Mouse (Mus musculus) T-helper 2 cell (primary cell): ENCODE measurements at regions not wholly inside any gene's neighbourhood (a gene's known extent, or its start where the extent isn't known, plus 50 kb on each side); places are given as distances from the start of the nearest gene placed in this dataset.

ENCODE experiments used
- in situ Hi-C: fragments of 300-600 bp; cut with MboI, MseI; formaldehyde crosslinking; loops from one replicate; pipeline ENCODE4 v1.15.1; 2025; ENCODE audit warnings: high pct_unique_total_duplicates

DNA sequence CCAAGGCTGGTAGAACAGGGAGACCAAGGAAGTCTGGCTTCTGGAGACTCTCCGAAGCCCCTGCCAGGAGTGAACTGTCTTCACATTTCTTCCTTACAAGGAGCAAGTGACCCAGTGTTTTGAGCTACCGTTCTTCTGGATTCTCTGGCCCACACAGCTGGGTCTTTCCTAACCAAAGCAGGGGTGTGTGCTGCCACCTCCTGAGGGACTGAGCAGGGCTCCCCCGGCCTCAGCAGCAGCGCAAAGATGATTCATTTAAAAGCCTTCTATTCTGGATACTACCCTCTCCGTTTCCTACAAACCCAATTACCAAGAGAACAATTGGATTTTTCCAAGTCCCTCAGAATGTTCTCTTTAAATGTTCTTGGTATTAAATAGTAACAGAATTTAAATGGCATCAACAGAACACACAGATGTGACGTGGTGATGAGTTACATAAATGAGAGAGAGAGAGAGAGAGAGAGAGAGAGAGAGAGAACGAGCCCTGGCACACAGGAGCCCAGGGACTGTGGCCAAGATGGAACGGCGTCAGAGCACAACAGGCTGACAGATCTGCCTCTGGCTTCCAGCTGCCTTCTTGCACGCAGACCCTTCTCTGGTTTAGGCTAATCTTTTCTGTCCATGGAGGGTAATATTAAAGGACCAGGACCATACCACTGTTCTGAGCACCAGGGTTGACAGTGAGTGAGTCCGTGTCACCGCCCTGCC lies 191.6 kb downstream of the Agtpbp1 start:
- in situ Hi-C loops = no loop called here

- in situ Hi-C loops = no loop called here
Measured at GRCm38 (mm10) chr13:59392828-59393227, 192.2 kb downstream of the Agtpbp1 start.

DNA sequence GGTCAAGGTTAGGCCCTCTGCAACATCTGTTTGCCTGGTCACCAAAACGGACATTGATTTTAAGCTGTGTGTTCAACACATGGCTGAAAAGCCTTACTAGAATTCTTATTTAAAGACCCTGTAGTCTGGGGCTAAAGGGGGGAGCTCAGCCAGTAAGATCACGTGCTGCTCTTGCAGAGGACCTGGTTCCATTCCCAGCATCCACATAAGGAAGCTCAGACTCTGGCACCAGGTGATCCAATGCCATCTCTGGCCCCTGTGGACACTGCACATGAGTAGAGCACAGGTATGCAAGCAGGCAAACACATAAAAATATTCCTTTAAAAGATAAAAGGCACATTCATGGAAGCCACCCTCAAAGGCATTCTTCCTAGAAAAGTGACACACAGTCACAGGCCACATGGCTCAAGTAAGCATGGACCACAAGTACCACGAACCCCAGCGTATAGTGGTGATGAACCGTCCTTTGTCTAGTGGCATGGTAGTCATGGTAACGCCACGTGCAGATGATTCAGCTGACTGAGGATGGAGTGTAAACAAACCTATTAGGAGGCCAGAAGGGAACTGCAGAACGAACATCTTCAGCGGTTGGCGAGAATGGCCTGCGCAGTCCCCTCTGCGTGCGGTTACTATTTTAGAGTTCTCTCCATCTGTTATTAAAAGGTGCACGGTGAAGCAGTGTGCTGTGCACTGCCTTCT lies 197.3 kb downstream of the Agtpbp1 start:
- in situ Hi-C loops = no loop called here

GRCm38 (mm10) chr13:59386935-59387540 lies 198.0 kb downstream of the Agtpbp1 start:
- in situ Hi-C loops = no loop called here

DNA sequence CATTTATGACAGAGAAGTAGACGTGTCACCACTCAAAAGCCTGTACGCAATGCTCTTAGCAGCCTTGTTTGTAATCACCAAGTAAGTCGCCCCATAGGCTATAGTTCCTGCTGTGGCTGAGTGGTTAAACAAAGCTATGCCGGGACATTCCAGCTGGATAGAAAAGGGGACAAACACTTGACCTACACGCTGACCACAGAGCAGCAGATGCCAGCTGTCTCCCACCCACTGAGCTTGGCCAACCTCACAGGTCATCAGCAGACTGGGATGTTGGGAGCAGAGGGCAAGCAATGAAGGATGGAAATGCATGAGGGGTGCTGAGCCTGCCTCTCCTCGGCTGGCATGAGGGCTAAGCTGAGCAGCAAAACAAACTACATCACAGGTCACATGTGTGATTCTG lies 199.2 kb downstream of the Agtpbp1 start:
- in situ Hi-C loops = no loop called here

- in situ Hi-C loops = loop anchor here (25.0 kb wide), 1 partner anchor 733 kb away; no protein-coding TSS in a partner anchor
Measured at GRCm38 (mm10) chr13:59370141-59370816, 214.7 kb downstream of the Agtpbp1 start.

GRCm38 (mm10) chr13:59368550-59369449 lies 216.2 kb downstream of the Agtpbp1 start:
- in situ Hi-C loops = loop anchor here (25.0 kb wide), 1 partner anchor 731 kb away; no protein-coding TSS in a partner anchor

GRCm38 (mm10) chr13:59365460-59365859 lies 219.6 kb downstream of the Agtpbp1 start:
- in situ Hi-C loops = loop anchor here (25.0 kb wide), 1 partner anchor 728 kb away; no protein-coding TSS in a partner anchor

DNA sequence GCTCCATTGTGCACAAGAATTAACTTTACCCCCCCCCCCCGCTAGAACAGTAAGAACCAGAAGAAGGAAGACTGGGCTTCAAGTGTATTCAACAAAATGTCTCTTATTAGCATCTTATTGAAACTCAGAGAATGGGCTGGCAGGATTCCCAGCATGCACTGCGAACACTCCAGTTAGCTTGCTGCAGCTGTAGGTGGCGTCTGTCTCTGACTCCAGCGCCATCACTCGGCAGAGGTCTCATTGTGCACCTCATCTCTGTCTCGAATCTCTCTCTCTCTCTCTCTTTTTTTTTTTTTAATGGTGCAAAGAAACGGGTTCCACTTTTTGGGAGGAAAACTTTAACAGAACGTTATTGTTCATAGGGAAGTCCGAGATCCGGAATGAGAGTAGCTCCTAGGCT lies 221.6 kb downstream of the Agtpbp1 start:
- in situ Hi-C loops = loop anchor here (25.0 kb wide), 1 partner anchor 726 kb away; no protein-coding TSS in a partner anchor

DNA sequence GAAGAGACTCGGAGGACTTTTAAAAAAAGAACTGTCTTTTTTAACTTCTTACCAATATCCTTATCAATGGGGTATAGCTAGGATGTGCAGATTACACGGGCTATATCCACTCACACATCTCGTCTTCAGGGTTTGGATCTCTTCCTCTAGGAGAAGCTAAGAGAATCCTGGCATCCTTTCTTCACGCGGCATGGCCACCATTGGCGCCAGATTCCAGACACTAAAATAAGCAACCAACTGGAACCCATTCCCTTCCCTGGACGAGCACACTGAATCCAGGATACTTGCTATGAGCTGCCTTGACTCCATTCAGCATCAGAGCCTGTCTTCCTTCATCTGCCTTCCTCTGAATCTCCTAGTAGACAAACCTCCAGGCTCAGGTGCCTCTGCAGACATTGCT lies 223.7 kb downstream of the Agtpbp1 start:
- in situ Hi-C loops = loop anchor here (25.0 kb wide), 1 partner anchor 724 kb away; no protein-coding TSS in a partner anchor

DNA sequence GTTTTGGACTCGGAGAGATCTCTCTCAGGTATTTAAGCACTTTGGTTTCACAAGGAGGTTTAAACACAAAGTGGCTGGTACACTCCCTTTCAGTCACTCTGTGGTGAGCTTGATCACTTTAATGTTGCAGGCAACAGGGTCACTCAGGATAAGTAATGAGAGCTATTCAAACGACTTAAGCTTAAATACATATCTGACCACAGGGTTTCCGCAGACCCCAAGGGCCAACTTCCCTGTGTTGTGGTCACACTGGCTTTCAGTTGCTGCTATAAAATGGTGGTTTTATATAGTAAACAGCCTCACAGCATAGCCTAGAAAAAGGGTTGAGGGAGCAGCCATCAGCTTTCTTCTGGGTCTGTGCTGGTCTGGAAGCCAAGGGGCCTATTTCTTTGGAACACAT lies 225.0 kb downstream of the Agtpbp1 start:
- in situ Hi-C loops = loop anchor here (25.0 kb wide), 1 partner anchor 723 kb away; no protein-coding TSS in a partner anchor

DNA sequence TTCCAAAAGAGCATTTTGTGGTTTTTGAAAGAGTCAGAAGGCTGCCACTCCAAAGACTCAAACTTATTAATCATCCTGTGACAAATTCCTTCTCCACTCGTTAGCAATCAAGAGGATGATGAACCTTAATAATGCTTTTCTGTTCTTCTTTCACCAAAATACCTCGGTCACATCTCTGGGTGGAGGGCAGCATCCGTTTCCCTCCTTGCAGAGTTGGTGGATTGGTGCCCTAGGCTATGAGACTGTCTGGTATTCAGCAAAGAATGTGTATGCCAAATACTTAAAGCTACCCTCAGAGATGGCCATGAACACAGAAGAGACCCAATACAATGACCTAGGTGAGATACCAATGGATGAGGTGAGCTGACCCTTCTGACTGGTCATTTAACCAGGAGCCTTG lies 226.6 kb downstream of the Agtpbp1 start:
- in situ Hi-C loops = loop anchor here (25.0 kb wide), 1 partner anchor 721 kb away; no protein-coding TSS in a partner anchor

DNA sequence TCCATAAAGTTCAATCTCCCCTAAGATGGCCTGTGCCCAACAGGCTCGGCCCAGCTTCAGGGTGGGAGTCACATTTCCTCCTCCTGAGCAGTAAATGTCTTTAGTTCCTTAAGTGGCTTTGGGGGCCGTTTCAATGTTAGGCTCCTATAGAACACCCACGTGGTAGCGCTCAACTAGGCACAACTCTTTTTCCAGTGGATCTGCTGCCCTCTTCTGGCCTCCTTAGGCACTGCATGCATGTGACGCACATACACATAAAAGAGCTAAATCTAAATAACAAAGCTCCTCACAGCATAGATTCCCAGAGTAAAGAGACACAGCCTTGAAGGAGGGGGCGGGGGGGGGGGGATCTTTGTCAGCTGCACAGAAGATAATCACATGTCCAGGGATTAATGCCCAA lies 233.6 kb downstream of the Agtpbp1 start:
- in situ Hi-C loops = loop anchor here (25.0 kb wide), 1 partner anchor 714 kb away; no protein-coding TSS in a partner anchor

GRCm38 (mm10) chr13:59350613-59351150 lies 234.3 kb downstream of the Agtpbp1 start:
- in situ Hi-C loops = loop anchor here (25.0 kb wide), 1 partner anchor 713 kb away; no protein-coding TSS in a partner anchor

DNA sequence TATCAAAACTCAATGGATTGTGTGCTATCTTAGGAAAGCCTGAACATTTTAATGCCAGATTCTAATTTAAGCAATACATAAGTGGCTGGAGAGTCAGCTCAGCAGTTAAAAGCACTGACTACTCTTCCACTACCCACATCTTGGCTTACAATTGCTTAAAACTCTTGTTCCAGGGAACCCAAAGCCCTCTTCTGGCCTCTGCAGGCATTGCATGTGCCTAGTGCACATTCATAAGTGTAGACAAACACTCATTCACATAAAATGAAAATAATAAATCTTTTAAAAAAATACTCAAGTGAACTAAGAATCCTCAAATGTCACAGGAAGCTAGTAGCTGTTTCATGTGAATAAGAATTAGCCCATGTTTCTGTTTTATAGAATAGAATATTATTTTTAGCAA lies 236.5 kb downstream of the Agtpbp1 start:
- in situ Hi-C loops = no loop called here

DNA sequence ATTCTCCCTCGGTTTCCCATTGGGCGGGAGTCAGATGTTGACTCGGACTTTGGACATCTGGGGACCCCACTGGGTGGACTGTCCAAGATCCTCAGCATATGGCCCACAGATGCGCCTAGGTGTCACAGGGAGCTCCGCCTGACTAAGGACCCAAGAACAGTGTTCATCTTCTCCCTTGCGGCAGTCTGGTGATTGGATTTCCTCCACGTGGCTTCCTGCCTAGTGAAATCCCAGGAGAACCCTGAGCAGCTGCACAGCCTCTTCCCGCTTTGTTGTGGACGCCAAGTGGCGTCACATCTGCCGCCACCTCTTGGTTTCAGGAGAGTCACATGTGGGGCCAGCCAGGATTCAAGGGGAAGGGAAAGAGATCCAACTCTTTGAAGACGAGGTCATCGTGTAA lies 243.2 kb downstream of the Agtpbp1 start:
- in situ Hi-C loops = no loop called here

DNA sequence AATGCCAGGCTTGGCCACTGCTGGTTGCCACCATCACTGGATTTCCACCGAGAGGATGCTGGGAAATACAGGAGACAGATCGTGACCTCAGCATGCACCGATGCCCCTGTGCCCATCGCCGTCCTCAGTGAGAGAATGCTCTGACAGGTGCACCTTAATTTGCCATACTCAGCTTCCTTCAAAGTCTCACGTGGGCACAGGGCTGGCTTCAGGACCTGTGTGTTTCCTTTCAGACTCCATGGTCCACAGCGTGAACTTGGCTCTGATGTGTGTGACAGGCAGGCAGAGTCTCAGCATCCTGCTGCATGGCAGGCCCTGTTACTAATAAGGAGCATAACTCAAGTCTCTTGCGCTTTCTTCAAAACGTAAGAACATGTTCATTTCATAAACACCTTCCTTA lies 246.6 kb downstream of the Agtpbp1 start:
- in situ Hi-C loops = no loop called here

DNA sequence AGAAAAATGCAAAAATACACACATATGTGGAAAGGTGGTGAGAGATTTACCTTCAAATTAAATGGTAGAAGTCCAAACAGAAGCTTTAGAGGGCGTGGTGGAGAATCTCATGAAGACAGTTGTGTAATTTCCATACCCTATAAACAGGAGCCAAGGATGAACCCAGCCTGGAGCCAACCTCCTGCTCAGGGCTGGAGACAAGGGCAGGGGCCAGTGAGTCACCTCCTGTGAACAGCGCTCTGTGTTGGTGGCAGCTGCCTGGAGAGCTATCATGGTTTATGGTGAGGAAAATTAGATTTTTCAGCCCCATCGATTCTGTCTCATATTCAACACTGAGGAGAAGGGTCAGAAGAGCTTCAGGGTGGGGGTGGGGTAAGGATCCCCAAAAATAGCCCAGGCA lies 261.1 kb downstream of the Agtpbp1 start:
- in situ Hi-C loops = no loop called here

DNA sequence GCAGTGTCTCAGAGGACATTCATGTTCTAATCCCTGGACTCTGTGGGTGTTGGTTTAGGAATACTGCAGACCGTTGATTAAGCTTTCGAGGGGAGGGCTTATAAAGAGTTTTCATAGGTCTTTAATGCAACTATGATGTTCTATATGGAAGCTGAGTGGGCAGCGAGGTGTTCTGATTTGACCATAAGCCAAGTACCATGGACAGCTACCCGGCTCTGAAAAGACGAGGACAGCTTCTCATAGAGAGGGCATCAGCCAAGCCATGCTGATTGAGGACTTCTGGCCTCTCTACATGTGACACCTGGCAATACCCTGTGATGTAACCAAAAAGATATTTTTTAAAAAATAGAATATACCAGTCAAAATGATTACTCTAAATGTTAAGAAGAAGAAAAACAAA lies 261.6 kb downstream of the Agtpbp1 start:
- in situ Hi-C loops = no loop called here

GRCm38 (mm10) chr13:59320261-59320660 lies 264.8 kb downstream of the Agtpbp1 start:
- in situ Hi-C loops = no loop called here
